Mouse (Mus musculus) B cell, adult 2 months (primary cell): Measurements from ENCODE around the gene Mvb12b.

Source experiments
- DNase-seq, 2 experiments: peaks; one replicate each; pipeline ENCODE4 v3.0.0; 2022

The Mvb12b gene

DNA sequence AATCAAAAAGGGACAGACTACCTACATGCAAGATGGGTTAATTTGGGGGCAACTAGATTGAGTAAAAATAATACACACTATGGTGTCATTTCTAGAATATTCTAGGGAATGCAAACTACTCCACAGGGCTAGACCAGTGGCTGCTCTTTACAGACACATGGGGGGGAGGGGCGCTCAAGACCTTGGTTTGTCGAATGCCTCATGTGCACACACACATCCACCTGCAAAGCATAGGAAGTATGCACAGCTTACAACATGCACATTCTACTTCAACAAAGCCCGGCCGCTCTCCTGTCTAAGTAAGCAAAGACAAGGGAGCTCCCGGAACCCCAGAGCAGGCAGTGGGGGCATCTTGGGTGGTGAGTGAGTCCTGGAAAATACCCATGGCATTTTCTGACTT, 79.7 kb downstream of the Mvb12b start:
- no peak for DNase-seq

GRCm38 (mm10) chr2:33805640-33806039, 82.1 kb downstream of the Mvb12b start:
- DNase-seq, result no peak

DNA sequence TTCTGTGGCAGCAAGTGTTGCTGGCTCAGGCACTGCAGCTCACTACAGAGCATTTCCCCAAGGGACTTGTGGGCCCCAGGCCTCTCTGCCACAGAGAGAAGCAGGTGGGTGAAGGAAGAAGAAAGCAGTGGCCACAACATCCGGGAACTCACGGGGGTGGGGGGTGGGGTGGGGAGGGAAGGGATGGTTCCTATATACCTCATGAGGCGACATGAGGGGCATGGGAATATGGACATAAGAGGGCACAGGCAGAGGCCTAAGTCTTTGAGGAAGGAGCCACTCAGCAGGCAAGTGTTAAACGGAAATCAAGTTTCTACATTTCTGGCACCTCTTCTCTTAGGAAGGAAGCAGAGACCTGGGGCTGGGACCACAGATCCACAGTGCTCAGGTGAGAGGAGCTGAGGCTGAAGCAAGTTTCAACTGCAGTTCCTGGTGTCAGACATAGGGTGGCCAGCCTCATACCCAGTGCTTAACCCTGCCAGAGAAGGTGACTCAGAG, 84.0 kb downstream of the Mvb12b start:
- peak; percentile 60 to 67 for DNase-seq

DNA sequence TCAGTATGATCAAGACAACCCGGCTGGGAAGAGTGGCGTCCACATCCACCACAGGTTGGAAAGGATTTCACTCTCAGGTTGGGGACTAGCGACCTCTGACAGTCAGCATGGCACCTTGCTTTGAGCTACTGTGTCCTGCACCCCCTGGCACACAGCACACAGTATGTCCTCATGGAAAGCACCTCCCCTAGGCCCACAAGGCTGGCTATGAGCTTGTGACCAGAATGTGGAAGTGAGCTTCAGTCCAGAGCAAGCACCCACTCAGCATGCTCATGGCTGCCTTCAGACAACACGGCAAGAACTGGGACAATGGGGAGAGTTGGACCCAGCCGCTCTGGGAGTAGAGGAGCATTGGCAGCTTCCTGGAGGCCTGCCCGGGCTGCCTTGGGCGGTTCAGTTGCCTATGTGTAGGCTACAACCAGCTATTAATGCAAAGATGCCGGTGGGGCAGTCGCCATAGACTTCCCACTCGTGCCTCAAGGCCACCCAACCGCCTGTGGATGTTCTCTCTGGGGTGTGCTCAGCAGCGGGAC, 84.6 kb downstream of the Mvb12b start:
- peak in 1 of 2 experiments; percentile 43 for DNase-seq

DNA sequence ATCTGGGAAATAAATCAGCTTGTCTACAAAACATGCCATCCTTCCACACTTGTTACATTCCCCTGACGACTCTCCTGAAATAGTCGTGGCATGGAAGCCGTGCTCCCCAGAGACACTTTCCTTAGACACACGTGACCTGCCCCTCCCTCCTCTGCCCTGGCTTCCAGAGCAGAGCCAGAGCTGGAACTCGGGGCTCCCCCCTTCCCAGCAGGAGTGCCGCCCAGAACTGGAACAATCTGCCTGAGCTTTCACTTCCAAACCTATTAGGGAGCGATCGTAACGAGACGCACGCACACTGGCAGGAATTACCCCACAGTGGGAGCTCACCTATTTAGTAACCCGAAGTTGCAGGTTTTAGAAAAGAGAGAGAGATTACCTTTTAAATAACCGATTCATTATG, 86.0 kb downstream of the Mvb12b start:
- no peak for DNase-seq

- DNase-seq, result no peak
Measured at GRCm38 (mm10) chr2:33801336-33801735, 86.4 kb downstream of the Mvb12b start.

GRCm38 (mm10) chr2:33800221-33800620, 87.5 kb downstream of the Mvb12b start:
- DNase-seq, result no peak

GRCm38 (mm10) chr2:33795716-33796472, 91.9 kb downstream of the Mvb12b start:
- DNase-seq, result no peak

GRCm38 (mm10) chr2:33795001-33795580, 92.7 kb downstream of the Mvb12b start:
- no peak for DNase-seq

- DNase-seq, result no peak
Measured at GRCm38 (mm10) chr2:33794483-33794882, 93.3 kb downstream of the Mvb12b start.

- DNase-seq, result no peak
Measured at GRCm38 (mm10) chr2:33790301-33790700, 97.4 kb downstream of the Mvb12b start.

DNA sequence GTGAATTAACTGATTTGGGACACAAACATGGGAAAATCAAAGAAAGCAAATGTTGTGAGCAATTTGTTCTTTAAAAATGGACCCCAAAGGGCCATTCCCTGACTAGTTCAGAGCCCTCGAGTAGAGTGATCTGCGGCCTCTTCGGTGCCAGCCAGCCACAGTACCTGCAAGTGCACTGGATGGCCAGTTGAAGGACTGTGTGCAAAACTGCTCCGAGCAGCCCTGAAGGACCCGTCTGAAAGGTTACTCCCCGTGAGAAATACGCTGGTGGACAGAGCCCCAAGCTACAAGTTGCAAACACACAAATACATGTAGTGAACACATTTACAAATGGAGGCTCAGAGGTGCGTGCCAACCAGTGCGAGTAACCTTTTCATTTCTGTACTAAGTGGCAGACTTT, 98.0 kb downstream of the Mvb12b start:
- DNase-seq, result no peak

- no peak for DNase-seq
Measured at GRCm38 (mm10) chr2:33789279-33789678, 98.5 kb downstream of the Mvb12b start.

- DNase-seq, result no peak
Measured at GRCm38 (mm10) chr2:33788851-33789250, 98.9 kb downstream of the Mvb12b start.

DNA sequence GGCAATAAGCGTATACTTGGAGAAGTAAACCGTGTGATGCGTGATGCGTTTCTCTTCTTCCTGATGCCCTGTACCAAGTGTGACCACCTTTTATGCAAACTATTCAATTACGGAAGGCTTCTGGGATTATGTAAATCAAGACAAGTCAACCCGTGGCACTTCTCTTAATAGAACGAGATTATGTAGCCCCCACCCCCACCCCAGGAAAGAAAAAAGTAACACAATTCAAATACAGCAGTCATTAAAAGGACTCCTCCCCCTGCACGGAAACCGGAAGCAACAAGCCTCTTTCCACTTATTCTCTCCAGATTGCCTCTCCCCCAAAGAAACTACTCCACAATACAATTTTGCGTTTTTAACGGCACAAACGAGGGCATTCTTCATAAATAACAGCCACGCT, 99.6 kb downstream of the Mvb12b start:
- DNase-seq, result no peak

- DNase-seq, result no peak
Measured at GRCm38 (mm10) chr2:33786064-33786463, 101.7 kb downstream of the Mvb12b start.

- no peak for DNase-seq
Measured at GRCm38 (mm10) chr2:33785596-33785995, 102.2 kb downstream of the Mvb12b start.

DNA sequence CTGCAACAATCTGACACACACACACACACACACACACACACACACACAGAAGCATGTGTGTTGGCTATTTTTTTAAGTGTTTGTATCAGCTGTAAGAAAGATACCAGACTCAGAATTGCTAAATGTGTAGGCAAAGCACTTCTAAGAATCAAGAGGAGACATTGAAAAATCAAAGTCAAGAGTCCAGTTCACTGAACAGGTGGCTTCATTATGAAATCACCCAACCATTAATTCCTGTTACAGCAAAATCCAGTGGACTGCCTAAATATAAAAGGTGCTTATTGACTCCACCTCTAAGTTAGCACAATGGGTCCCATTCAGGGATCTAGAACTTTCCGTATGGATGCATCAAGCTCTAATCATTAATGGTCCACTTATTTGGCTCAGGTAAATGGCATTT, 103.0 kb downstream of the Mvb12b start:
- DNase-seq, result no peak

DNA sequence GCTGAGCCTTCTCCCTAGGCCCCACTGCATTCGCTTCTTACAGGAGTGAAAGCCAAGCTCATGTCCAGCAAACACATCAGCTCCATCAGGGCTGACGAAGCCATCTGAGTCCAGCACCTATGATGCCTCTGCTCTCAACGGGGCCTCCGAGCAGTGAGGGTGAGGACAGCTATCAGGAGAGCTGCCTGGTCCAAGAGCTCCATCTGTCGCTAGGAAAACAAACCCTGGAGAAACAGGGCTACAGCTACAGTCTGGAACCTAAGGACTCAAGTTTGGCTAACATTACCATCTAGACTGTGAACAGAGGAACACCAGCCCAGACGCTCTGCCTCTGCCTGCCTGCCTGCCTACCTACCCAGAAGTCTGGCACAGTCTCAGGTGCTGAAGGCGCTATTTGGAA, 104.3 kb downstream of the Mvb12b start:
- DNase-seq, result no peak

- no peak for DNase-seq
Measured at GRCm38 (mm10) chr2:33781655-33782400, 105.9 kb downstream of the Mvb12b start.

- DNase-seq, result no peak
Measured at GRCm38 (mm10) chr2:33778466-33778865, 109.3 kb downstream of the Mvb12b start.

DNA sequence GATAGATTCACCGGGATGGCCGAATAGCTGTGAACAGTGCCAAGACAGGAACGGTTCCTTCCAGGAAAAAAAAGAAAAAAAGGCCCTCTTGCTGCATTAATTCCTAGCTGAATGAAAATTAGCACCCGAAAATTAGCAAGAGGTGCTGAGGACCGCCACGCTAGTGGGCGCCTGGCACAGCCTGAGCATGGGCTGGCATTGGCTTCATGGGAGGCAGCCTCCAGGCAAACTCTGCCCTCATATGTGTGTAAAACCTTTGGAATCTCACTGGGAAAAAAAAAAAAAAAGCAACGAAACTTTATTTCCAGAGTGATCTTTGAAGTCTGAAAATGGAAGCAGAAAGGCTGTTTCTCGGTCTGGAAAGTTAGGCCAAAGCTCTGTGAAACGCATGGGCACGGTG, 110.7 kb downstream of the Mvb12b start:
- no peak for DNase-seq

DNA sequence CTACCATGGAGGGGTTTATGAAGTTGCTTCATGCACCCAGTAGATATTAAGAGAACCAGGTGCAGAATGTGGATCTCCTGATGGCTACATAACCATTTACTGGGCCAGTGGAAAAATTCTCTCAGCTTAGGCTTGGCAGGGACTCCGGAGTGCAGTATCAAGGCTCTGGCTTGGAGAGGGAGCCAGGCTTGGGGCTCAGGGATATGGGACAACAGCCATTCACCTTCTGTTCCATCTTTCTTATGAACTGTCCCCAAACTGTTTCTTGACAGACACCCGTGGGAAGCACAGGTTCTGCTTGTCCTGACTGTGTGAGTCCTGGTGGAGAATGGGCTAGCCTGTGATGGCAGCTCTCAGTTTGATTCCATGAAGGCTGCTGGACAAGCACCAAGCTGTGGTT, 112.9 kb downstream of the Mvb12b start:
- no peak for DNase-seq

DNA sequence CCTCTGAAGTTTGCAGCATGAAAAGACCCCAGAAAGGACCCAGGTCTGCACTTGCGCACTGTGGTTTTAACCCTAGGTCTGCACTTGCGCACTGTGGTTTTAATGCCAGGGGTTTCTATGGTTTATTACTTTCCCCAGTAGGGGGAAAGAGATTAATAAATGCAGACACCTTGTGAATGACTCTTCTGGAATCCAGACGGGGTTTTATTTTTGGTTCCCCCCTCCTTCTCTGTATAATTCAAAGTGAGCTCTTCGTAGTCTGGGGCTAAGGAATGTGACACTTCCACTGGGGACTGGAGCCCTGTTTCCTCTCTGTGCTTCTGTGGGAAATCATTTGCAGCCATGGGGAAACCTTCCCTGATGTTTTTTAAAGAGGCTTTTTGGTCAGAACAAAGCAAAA, 113.6 kb downstream of the Mvb12b start:
- no peak for DNase-seq
